Mouse (Mus musculus) gastrocnemius, adult 8-10 months (tissue): ENCODE results near the gene Mettl7a1. TPM values are rescaled to one million over a fixed set of nuclear protein-coding genes. Genes with fewer than 3 reads are reported as not detected.
"Not testable (repeated sequence)": the region's sequence is repeated elsewhere in the genome, so short reads cannot be mapped to it uniquely, and the experiment has no call there.

ENCODE experiments used
- DNase-seq, 2 experiments: peaks; one replicate each; pipeline ENCODE4 v3.0.0; 2022; ENCODE audit warnings: low spot score in 2 of 2
- total RNA-seq, 4 experiments: library from RNA; stranded (reverse); gene quantifications; 2 replicates each; pipeline ENCODE4 v1.2.4; 2022

Gene Mettl7a1
- total RNA-seq, 4 experiments from 2014 or later = 37.7 to 45.7 (median 44.6) TPM

DNA sequence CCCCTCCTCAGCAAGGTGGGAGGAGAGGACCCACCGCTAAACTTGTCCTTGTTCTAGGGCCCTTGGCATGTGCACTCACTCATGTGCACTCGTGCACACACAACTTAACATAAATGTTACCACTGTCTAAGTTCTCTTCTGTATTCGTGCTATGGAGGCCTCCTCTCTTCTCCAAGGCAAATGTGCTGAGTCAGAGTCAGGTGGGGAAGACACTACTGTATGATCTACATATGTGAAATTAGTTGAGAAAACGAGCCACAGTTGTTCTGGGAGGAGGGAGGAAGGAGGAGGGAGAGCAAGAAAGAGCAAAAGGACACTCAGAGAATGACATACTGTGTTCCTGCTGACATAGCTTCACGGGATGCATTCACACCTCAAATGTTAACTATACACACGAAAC is 3.4 kb upstream of the Mettl7a1 start:
- no peak for DNase-seq

DNA sequence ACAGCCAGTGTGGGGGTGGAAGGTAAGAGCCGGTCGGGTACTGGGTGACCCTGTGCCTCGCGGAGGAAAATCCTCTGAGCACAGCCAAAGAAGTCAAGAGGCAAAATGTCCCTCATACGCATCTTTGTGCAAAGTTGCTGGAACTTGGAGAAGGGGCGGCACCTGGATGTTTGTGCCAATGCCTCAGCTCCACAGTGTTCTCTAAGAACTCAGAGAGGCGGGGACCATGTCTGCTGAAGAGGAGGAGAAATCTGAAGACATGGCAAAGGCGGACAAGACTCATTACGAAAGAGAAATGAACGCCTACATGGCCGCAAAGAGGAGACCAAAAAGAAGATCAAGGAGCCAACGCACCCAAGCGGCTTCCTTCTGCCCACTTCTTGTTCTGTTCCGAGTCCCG is 2.4 kb upstream of the Mettl7a1 start:
- DNase-seq = no peak

GRCm38 (mm10) chr15:100303428-100304018 is 417 bp upstream of the Mettl7a1 start:
- no peak for DNase-seq

DNA sequence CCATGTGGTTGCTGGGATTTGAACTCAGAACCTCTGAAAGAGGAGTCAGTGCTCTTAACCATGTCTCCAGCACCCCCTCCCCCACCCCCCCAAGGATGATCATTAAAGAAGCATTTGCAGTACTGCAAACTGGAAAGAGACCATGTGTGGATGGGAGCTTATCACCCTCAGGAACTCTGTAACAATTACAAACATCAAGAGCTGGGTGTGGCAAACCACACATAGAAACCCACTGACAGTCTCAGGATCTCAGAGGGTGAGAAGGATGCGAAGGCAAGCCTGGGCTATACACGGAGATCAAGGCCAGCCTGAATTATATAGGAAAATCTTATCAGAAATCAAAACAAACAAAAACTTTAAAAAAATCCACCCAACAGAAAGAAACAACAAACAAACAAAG is 2.3 kb downstream of the Mettl7a1 start:
- DNase-seq = no peak

- not testable (repeated sequence) for DNase-seq
These were observed 3.6 kb downstream of the Mettl7a1 start for GRCm38 (mm10) chr15:100307438-100308096.

DNA sequence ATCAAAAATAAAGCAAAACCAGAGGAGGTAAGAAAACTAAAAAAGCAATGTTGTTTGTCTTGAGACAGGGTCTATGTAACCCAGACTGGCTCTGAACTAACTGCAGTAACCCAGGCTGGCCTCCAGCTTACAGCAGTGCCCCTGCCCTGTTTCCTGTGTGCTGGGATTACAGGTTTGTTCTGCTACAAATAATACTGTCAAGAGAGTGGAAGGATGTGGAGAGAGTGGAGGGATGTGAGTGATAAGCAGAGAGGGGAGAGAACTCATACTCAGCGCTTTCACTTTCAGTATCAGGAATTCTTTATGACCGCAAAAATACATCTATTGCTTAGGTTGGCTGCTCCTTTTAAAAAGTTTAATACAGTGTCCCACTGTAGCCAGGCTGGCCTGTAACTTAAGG is 8.4 kb downstream of the Mettl7a1 start:
- DNase-seq = no peak

DNA sequence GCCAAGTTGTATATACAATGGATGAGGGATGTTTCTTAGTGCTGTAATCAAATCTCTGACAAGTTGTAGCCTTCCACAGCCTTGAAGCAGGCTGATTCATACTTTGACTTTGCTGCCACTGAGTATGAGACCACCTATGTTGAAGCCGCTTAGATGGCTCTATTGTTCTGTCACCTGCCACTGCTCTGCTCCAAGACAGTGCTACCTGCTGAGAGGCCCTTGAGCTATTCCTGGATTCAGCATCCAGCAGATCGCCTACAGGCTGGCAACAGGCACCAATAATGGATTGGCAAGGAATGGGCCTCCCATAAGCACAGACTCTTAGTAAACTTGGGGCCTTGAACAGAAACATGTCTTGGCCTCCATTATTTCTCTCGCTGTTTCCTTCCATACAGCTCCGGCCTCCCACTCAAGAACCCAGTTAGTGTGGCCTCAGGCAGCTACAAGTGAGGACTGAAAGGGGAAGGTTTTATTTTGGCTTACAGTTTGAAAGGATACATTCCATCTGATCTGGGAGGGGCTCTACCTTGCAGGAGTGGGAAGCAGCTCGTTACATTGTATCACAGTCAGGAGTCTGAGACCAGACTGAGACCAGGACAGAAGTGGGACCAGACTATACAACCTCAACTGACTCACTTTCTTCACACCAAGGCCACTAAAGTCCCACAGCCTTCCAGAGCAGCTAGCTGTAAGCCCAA is 10.7 kb downstream of the Mettl7a1 start:
- DNase-seq = no peak

DNA sequence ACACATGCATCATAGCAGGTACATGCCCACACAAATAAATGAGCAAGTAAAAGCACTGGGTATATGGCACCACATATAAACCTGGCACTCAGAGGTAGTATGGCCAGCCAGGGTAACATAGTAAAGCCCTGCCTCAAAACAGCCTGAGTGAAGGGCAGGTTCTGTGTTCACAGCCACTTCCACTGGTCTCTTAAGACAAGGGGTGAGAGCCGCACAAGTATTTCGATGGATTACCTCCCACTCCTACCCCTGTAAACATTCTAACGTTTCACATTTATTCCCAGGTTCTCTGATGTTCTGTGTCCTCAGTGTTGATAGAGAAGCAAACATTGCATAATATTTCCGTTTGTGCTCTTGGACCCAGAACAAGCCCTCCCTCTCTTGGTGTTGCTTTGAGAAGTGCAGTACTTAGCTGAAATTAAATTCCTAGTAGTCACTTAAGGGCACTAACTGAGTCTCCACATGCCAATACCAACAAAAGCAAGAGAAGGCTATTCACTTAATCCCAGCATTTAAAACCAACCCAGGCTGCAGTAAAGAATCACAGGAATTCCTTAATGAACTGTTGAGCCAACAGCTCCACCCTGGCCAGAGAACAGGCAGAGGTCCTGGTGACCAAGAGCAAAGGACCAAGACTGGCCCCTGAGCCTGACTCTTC is 14.2 kb downstream of the Mettl7a1 start:
- not testable (repeated sequence) for DNase-seq

GRCm38 (mm10) chr15:100319884-100320283 is 15.9 kb downstream of the Mettl7a1 start:
- no peak for DNase-seq

DNA sequence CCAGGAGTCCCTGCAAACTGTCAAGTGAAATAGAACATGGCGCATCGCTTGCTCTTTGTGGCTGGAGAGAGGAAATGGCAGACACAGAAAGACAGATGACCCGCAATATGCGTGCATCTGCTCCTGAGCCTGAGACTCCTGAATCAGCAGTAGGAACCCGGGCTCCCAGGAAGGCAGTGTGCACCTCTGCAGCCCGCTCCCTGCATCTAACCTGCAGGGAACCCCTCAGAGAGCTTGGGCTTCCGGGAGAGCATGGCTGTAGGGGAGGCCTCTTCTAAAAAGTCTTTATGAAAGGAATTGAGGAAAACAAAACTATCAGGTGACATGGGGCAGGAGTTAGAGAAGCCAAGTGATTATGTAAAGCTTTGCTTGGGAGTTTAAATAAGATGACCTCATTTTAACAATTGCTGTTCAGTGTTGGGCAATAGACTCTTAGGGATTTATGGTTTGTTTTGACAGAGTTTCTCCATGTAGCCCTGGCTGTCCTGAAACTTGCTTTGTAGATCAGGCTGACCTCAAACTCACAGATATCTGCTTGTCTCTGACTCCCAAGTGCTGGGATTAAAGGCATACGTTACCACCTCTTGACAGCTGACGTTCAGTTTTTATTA is 16.5 kb downstream of the Mettl7a1 start:
- no peak for DNase-seq

- peak in 1 of 2 experiments; percentile 51 for DNase-seq
These were observed 17.2 kb downstream of the Mettl7a1 start for GRCm38 (mm10) chr15:100321134-100321533.

- DNase-seq = no peak
These were observed 20.2 kb downstream of the Mettl7a1 start for GRCm38 (mm10) chr15:100324021-100324591.

DNA sequence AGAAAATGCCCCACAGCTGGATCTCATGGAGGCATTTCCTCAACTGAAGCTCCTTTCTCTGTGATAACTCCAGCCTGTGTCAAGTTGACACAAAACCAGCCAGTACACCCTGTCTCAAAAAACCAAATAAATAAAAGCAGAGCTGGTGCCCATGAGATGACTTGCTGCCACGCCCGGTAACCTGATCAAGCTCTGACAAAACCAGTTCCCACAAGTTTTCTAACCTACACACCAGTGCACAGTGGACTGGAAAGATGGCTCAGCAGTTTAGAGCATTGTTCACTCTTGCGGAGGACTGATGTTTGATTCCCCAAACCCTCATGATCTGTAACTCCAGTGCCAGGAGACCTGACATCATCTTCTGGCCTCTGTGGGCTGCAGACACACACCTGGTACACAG is 21.3 kb downstream of the Mettl7a1 start:
- DNase-seq = no peak

GRCm38 (mm10) chr15:100328089-100328488 is 24.1 kb downstream of the Mettl7a1 start:
- DNase-seq = not testable (repeated sequence)

DNA sequence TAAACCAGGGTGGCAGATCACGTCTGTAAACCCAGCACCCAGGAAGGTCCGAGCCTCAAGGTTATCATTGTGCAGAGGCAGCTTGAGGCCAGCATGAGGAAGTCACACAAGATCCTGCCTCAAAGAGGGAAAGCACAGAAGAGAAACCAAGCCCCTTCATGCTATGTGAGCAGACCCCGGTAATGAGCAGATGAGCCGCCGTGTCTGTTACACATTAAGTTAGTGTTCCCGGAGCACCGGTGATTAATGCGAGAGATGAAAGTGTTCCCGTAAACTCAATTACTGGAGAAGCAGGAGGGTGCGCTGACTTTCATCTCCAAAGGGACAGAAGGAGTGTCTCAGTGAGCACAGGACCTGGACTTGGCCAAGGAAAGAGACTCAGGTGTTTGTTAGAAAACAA is 25.4 kb downstream of the Mettl7a1 start:
- DNase-seq = not testable (repeated sequence)

- DNase-seq = no peak
These were observed 26.8 kb downstream of the Mettl7a1 start for GRCm38 (mm10) chr15:100330739-100331138.

- DNase-seq = not testable (repeated sequence)
These were observed 28.4 kb downstream of the Mettl7a1 start for GRCm38 (mm10) chr15:100332077-100332961.

DNA sequence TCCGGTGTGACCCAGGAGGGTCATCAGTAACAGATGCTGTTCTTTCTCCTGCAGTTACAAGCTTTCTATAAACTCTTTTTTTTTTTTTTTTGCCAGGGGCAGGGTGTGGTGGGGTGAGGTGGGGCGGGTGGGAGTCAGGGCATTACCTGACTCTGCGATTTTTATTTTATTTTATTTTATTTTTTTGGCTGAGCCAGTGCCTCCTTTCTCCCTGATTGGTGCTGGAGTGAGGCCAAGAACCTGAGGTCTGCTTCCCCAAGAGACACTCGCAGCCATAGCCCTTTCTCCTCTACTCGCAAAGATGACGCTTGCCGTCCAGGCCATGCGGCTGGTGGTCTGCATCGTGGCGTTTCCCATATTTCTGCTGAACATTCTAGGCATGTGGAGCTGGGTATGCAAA is 30.7 kb downstream of the Mettl7a1 start, which contains the start of gene Mettl7a3:
Gene Mettl7a3, plus strand, starts transcription at position 301 of the 400 bp plus-strand sequence.
- DNase-seq = no peak

DNA sequence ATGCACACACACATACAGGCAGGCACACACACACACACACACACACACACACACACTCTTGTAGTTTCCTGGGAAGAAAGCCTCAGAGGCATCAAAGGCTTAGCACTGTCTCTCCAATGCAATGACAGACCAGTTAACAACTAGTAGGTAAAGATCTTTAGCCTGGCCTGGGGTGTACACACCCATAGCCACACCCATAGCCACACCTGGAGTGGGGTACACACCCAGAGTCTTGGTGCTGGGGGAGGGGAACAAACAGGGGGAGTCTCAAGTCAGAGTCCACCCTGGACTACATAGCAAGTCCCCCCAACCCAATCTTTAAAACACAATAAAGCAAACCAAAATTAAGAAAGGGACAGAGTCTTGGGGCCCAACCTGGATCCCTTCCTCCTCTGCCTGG is 33.4 kb downstream of the Mettl7a1 start:
- not testable (repeated sequence) for DNase-seq

GRCm38 (mm10) chr15:100337847-100338246 is 33.9 kb downstream of the Mettl7a1 start:
- peak; percentile 43 to 52 for DNase-seq
